Mouse (Mus musculus) olfactory bulb, adult 2 months (tissue): ENCODE measurements at regions not wholly inside any gene's neighbourhood (a gene's known extent, or its start where the extent isn't known, plus 50 kb on each side); places are given as distances from the start of the nearest gene placed in this dataset.

Source experiments
- H3K27ac ChIP-seq: fragments of 200-500 bp; 2 replicates; pipeline ENCODE4 v1.5.1; 2012; ENCODE audit warnings: low read depth, low read length; ENCODE audit not compliant: insufficient read depth
- H3K4me1 ChIP-seq: fragments of 200-500 bp; 2 replicates; pipeline ENCODE4 v1.6.1; 2012; ENCODE audit warnings: low read length; ENCODE audit not compliant: control insufficient read depth, insufficient read depth
- H3K4me3 ChIP-seq: fragments of 200-500 bp; 2 replicates; pipeline ENCODE4 v1.5.1; 2012; ENCODE audit warnings: mild to moderate bottlenecking, low read depth, low read length, moderate library complexity; ENCODE audit not compliant: insufficient read depth
- CTCF ChIP-seq: fragments of 200-500 bp; IDR thresholded peaks from 2 replicates; pipeline ENCODE4 v1.5.1; 2012; ENCODE audit warnings: low read depth, mild to moderate bottlenecking, low read length, moderate library complexity; ENCODE audit not compliant: insufficient read depth
- POLR2A ChIP-seq: fragments of 200-500 bp; IDR thresholded peaks from 2 replicates; pipeline ENCODE4 v1.6.1; 2012; ENCODE audit warnings: mild to moderate bottlenecking, low read depth, low read length, moderate library complexity; ENCODE audit not compliant: insufficient read depth
- WGBS: fragments of 180-500 bp; shearing (Covaris S2); methylation state at CpG from one replicate; pipeline ENCODE4 v1.1.7; 2018; 5-methylcytosine and 5-hydroxymethylcytosine counted together

- WGBS, result 98% methylated on average over 6 of the region's 6 CpGs
- no peaks in the 10 kb centered on the region for H3K4me1 ChIP-seq
- H3K27ac ChIP-seq, result no peak overlapping the region
- TF ChIP-seq CTCF (no peak), POLR2A (no peak)
- no peak overlapping the region for H3K4me3 ChIP-seq
These were observed 195.2 kb downstream of the Klf5 start for GRCm38 (mm10) chr14:99493659-99494058.

GRCm38 (mm10) chr14:99499502-99500266, 201.2 kb downstream of the Klf5 start:
- no peak for TF ChIP-seq POLR2A
- no peak for TF ChIP-seq CTCF
- no peak overlapping the region for H3K4me3 ChIP-seq

GRCm38 (mm10) chr14:99504909-99505308, 206.4 kb downstream of the Klf5 start:
- 79% methylated on average over 4 of the region's 4 CpGs for WGBS
- H3K27ac ChIP-seq, result no peak overlapping the region
- H3K4me3 ChIP-seq, result no peak overlapping the region
- no peaks in the 10 kb centered on the region for H3K4me1 ChIP-seq
- TF ChIP-seq CTCF (no peak), POLR2A (no peak)

More at GRCm38 (mm10) chr14:99499502-99500266, 201.2 kb downstream of the Klf5 start:
- Histone ChIP-seq H3K4me1 (no peaks in the 10 kb centered on the region), H3K27ac (no peak overlapping the region)
- 69% methylated on average over 7 of the region's 7 CpGs for WGBS

- Histone ChIP-seq H3K27ac (no peak overlapping the region), H3K4me1 (no peaks in the 10 kb centered on the region), H3K4me3 (no peak overlapping the region)
- no peak for TF ChIP-seq CTCF
- 71% methylated on average over 3 of the region's 3 CpGs for WGBS
These were observed 211.4 kb downstream of the Klf5 start for GRCm38 (mm10) chr14:99509696-99510536.

- Histone ChIP-seq H3K27ac (no peak overlapping the region), H3K4me1 (no peaks in the 10 kb centered on the region), H3K4me3 (no peak overlapping the region)
- 98% methylated on average over 1 of the region's 1 CpGs for WGBS
- TF ChIP-seq POLR2A (no peak), CTCF (no peak)
These were observed 217.0 kb downstream of the Klf5 start for GRCm38 (mm10) chr14:99515474-99515873.

GRCm38 (mm10) chr14:99516703-99517102, 218.2 kb downstream of the Klf5 start:
- Histone ChIP-seq H3K4me3 (no peak overlapping the region), H3K27ac (no peak overlapping the region), H3K4me1 (no peaks in the 10 kb centered on the region)
- TF ChIP-seq POLR2A (no peak), CTCF (no peak)
- 87% methylated on average over 6 of the region's 6 CpGs for WGBS

GRCm38 (mm10) chr14:99520343-99520742, 221.9 kb downstream of the Klf5 start:
- H3K4me3 ChIP-seq, result no peak overlapping the region
- no peak overlapping the region for H3K27ac ChIP-seq
- no peak for TF ChIP-seq CTCF
- no peak for TF ChIP-seq POLR2A
- H3K4me1 ChIP-seq, result no peaks in the 10 kb centered on the region
- 47% methylated on average over 6 of the region's 6 CpGs for WGBS

GRCm38 (mm10) chr14:99521954-99522523, 223.5 kb downstream of the Klf5 start:
- WGBS, result 87% methylated on average over 13 of the region's 13 CpGs
- TF ChIP-seq CTCF, result no peak
- no peak for TF ChIP-seq POLR2A
- H3K4me1 ChIP-seq, result no peaks in the 10 kb centered on the region
- no peak overlapping the region for H3K27ac ChIP-seq
- no peak overlapping the region for H3K4me3 ChIP-seq

GRCm38 (mm10) chr14:99535781-99536180, 237.3 kb downstream of the Klf5 start:
- TF ChIP-seq CTCF, result no peak
- no peak for TF ChIP-seq POLR2A
- Histone ChIP-seq H3K4me3 (no peak overlapping the region), H3K4me1 (no peaks in the 10 kb centered on the region), H3K27ac (no peak overlapping the region)
- 94% methylated on average over 6 of the region's 6 CpGs for WGBS
